Mouse (Mus musculus) neural tube, embryonic 13.5 days (tissue): ENCODE measurements around the gene H2al1f. TPM values are rescaled to one million over a fixed set of nuclear protein-coding genes. Genes with fewer than 3 reads are reported as not detected.
"Not testable (repeated sequence)": the region's sequence is repeated elsewhere in the genome, so short reads cannot be mapped to it uniquely, and the experiment has no call there.

ENCODE experiments used
- ATAC-seq: fragments of 200-750 bp; cut with Nextera tagmentation; 2 replicates; pipeline ENCODE4 v1.8.0; 2017; ENCODE audit warnings: low read depth, mild to moderate bottlenecking, moderate TSS enrichment, moderate library complexity
- H3K27ac ChIP-seq: fragments of 300-500 bp; sonication (generic); replicated peaks from 2 replicates; pipeline ENCODE4 v1.5.1; 2015; ENCODE audit warnings: moderate library complexity, mild to moderate bottlenecking, inconsistent platforms
- H3K27me3 ChIP-seq: fragments of 300-500 bp; sonication (generic); 2 replicates; pipeline ENCODE4 v1.6.1; 2015; ENCODE audit warnings: mild to moderate bottlenecking, inconsistent platforms
- H3K36me3 ChIP-seq: fragments of 300-500 bp; sonication (generic); 2 replicates; pipeline ENCODE4 v1.6.1; 2015; ENCODE audit warnings: mild to moderate bottlenecking, inconsistent platforms
- H3K4me1 ChIP-seq: fragments of 300-500 bp; sonication (generic); replicated peaks from 2 replicates; pipeline ENCODE4 v1.6.1; 2015; ENCODE audit warnings: inconsistent platforms
- H3K4me2 ChIP-seq: fragments of 300-500 bp; sonication (generic); 2 replicates; pipeline ENCODE4 v1.6.1; 2015; ENCODE audit warnings: inconsistent platforms, mild to moderate bottlenecking, moderate library complexity
- H3K4me3 ChIP-seq: fragments of 300-500 bp; sonication (generic); 2 replicates; pipeline ENCODE4 v1.5.1; 2015; ENCODE audit warnings: mild to moderate bottlenecking, inconsistent platforms
- H3K9ac ChIP-seq: fragments of 300-500 bp; sonication (generic); 2 replicates; pipeline ENCODE4 v1.6.1; 2015; ENCODE audit warnings: moderate library complexity, mild to moderate bottlenecking, inconsistent platforms
- H3K9me3 ChIP-seq: fragments of 300-500 bp; sonication (generic); 2 replicates; pipeline ENCODE4 v1.6.1; 2016; ENCODE audit warnings: inconsistent platforms
- WGBS: fragments of 180-500 bp; shearing (Covaris S2); methylation state at CpG from one replicate; pipeline ENCODE4 v1.1.7; 2015; 5-methylcytosine and 5-hydroxymethylcytosine counted together
- polyA plus RNA-seq: library from polyadenylated mRNA; unstranded; fragments of >200 nt; fragmentation: Nextera tagmentation; extraction: Ambion mirVana; gene quantifications from 2 replicates; pipeline ENCODE4 v1.2.1, GENCODE M21; 2015

The H2al1f gene
- polyA plus RNA-seq, result not detected in 2 replicates

DNA sequence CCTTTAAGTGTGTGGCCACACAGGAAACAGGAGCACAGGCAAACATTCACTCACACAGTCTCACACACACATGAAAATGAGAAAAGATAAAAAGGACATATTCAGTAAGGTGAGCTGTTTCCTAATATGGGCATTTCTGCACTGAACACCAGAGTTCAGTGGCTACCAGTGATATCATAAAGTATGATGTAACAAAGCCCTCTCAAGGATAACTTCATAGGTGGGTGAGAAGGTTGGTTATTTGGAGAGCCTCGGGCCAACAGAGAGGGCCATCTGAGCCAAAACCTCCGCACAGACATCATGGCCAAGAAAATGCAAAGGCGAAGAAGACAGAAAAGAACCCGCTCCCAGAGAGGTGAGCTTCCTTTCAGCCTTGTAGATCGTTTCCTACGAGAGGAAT is at the start of gene H2al1f:
Gene H2al1f (plus strand): TSS at position 301 of the 400 bp plus-strand sequence.
- no CpG with 5 or more reads among the region's 6 CpGs for WGBS
- H3K9me3 ChIP-seq, H3K4me1 ChIP-seq, H3K9ac ChIP-seq, H3K36me3 ChIP-seq, H3K27ac ChIP-seq, H3K4me2 ChIP-seq, H3K4me3 ChIP-seq, ATAC-seq, H3K27me3 ChIP-seq: not testable (repeated sequence)

GRCm38 (mm10) chrX:11267791-11268190 is 47.2 kb upstream of the H2al1f start:
- no peak overlapping the region for H3K4me2 ChIP-seq
- H3K27ac ChIP-seq, result no peak overlapping the region
- H3K9ac ChIP-seq, result no peak overlapping the region
- no peak for ATAC-seq
- H3K36me3 ChIP-seq, result no peaks in the 10 kb centered on the region
- no peak overlapping the region for H3K4me3 ChIP-seq
- peaks cover 9% of the 10 kb centered on the region; the same call in 1 of the 2 replicates for H3K4me1 ChIP-seq
- H3K9me3 ChIP-seq, result no peaks in the 10 kb centered on the region
- 0 out of 2 replicates have a peak, but pooled peaks cover 6% of the 10 kb centered on the region for H3K27me3 ChIP-seq
- WGBS, result 61% methylated on average over 7 of the region's 7 CpGs

GRCm38 (mm10) chrX:11269074-11269473 is 45.9 kb upstream of the H2al1f start:
- peaks cover 9% of the 10 kb centered on the region; the same call in 1 of the 2 replicates for H3K4me1 ChIP-seq
- H3K27me3 ChIP-seq, result 0 out of 2 replicates have a peak, but pooled peaks cover 6% of the 10 kb centered on the region
- no peak for ATAC-seq
- H3K4me3 ChIP-seq, result no peak overlapping the region
- H3K9me3 ChIP-seq, result no peaks in the 10 kb centered on the region
- no peak overlapping the region for H3K27ac ChIP-seq
- WGBS, result 81% methylated on average over 3 of the region's 3 CpGs
- no peaks in the 10 kb centered on the region for H3K36me3 ChIP-seq
- H3K4me2 ChIP-seq, result no peak overlapping the region
- no peak overlapping the region for H3K9ac ChIP-seq

DNA sequence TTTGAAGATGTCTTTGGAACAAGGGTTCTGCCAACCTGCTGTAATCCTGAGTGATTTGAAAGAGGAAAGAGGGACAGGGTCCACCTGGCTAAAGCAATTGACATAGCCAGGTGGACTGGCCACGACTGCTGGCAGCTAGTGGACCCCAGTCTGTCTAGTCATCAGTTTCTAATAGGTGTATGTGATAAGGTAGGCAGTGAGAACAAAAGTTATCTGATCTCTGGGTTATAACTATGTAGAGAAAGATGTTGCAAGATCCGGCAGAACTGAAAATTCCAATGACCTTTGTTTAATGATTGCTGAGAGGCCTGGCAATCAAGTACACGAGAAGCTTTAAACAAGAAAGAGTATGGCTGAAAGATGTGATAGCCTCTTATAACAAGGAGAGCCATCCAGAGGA is 41.8 kb upstream of the H2al1f start:
- Histone ChIP-seq H3K4me3 (no peak overlapping the region), H3K36me3 (no peaks in the 10 kb centered on the region), H3K4me2 (no peak overlapping the region), H3K4me1 (no peaks in the 10 kb centered on the region), H3K27me3 (0 out of 2 replicates have a peak, but pooled peaks cover 6% of the 10 kb centered on the region), H3K9ac (no peak overlapping the region), H3K9me3 (no peaks in the 10 kb centered on the region), H3K27ac (no peak overlapping the region)
- WGBS, result 83% methylated on average over 3 of the region's 3 CpGs
- no peak for ATAC-seq

- Histone ChIP-seq H3K4me1 (no peaks in the 10 kb centered on the region), H3K27me3 (0 out of 2 replicates have a peak, but pooled peaks cover 6% of the 10 kb centered on the region), H3K9ac (no peak overlapping the region), H3K9me3 (no peaks in the 10 kb centered on the region), H3K27ac (no peak overlapping the region), H3K4me2 (no peak overlapping the region), H3K4me3 (no peak overlapping the region), H3K36me3 (no peaks in the 10 kb centered on the region)
- ATAC-seq, result no peak
- 66% methylated on average over 6 of the region's 6 CpGs for WGBS
Measured at GRCm38 (mm10) chrX:11277083-11277482, 37.9 kb upstream of the H2al1f start.

- H3K27me3 ChIP-seq, result 0 out of 2 replicates have a peak, but pooled peaks cover 6% of the 10 kb centered on the region
- H3K4me2 ChIP-seq, result no peak overlapping the region
- H3K4me1 ChIP-seq, result no peaks in the 10 kb centered on the region
- 74% methylated on average over 2 of the region's 2 CpGs for WGBS
- H3K4me3 ChIP-seq, result no peak overlapping the region
- ATAC-seq, result no peak
- no peak overlapping the region for H3K27ac ChIP-seq
- no peak overlapping the region for H3K9ac ChIP-seq
- H3K36me3 ChIP-seq, result no peaks in the 10 kb centered on the region
- H3K9me3 ChIP-seq, result no peaks in the 10 kb centered on the region
Measured at GRCm38 (mm10) chrX:11280741-11281140, 34.2 kb upstream of the H2al1f start.

GRCm38 (mm10) chrX:11288306-11288882 is 26.6 kb upstream of the H2al1f start:
- no peaks in the 10 kb centered on the region for H3K4me1 ChIP-seq
- no peak overlapping the region for H3K4me3 ChIP-seq
- no peak overlapping the region for H3K27ac ChIP-seq
- 80% methylated on average over 14 of the region's 14 CpGs for WGBS
- H3K27me3 ChIP-seq, result no peaks in the 10 kb centered on the region
- H3K4me2 ChIP-seq, result no peak overlapping the region
- no peaks in the 10 kb centered on the region for H3K9me3 ChIP-seq
- no peak overlapping the region for H3K9ac ChIP-seq
- H3K36me3 ChIP-seq, result no peaks in the 10 kb centered on the region
- no peak for ATAC-seq

- Histone ChIP-seq H3K4me1 (no peaks in the 10 kb centered on the region), H3K9ac (no peak overlapping the region), H3K4me2 (no peak overlapping the region), H3K27me3 (no peaks in the 10 kb centered on the region), H3K9me3 (no peaks in the 10 kb centered on the region), H3K36me3 (no peaks in the 10 kb centered on the region), H3K27ac (no peak overlapping the region), H3K4me3 (no peak overlapping the region)
- 61% methylated on average over 4 of the region's 4 CpGs for WGBS
- ATAC-seq, result no peak
Measured at GRCm38 (mm10) chrX:11289244-11289643, 25.7 kb upstream of the H2al1f start.

DNA sequence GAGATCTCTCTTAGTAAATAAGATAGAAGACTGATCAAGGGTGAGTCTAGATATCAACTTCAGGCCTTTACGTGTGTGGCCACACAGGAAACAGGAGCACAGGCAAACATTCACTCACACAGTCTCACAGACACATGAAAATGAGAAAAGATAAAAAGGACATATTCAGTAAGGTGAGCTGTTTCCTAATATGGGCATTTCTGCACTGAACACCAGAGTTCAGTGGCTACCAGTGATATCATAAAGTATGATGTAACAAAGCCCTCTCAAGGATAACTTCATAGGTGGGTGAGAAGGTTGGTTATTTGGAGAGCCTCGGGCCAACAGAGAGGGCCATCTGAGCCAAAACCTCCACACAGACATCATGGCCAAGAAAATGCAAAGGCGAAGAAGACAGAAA is 16.0 kb upstream of the H2al1f start, which contains the start of gene H2al1a:
Gene H2al1a (plus strand): TSS at position 301 of the 400 bp plus-strand sequence.
- not testable (repeated sequence) for ATAC-seq, H3K36me3 ChIP-seq, H3K9ac ChIP-seq, H3K9me3 ChIP-seq, H3K27me3 ChIP-seq, H3K27ac ChIP-seq, H3K4me2 ChIP-seq, H3K4me1 ChIP-seq, H3K4me3 ChIP-seq
- WGBS, result no CpG with 5 or more reads among the region's 3 CpGs

- H3K4me2 ChIP-seq, H3K36me3 ChIP-seq, H3K9ac ChIP-seq, H3K27ac ChIP-seq, ATAC-seq, H3K4me1 ChIP-seq, H3K9me3 ChIP-seq, H3K4me3 ChIP-seq, H3K27me3 ChIP-seq: not testable (repeated sequence)
- 96% methylated on average over 1 of the region's 3 CpGs for WGBS
Measured at GRCm38 (mm10) chrX:11302132-11302531, 12.8 kb upstream of the H2al1f start, which contains the start of gene H2al1b. TSS of gene H2al1b (plus strand) at chrX:11302432.

DNA sequence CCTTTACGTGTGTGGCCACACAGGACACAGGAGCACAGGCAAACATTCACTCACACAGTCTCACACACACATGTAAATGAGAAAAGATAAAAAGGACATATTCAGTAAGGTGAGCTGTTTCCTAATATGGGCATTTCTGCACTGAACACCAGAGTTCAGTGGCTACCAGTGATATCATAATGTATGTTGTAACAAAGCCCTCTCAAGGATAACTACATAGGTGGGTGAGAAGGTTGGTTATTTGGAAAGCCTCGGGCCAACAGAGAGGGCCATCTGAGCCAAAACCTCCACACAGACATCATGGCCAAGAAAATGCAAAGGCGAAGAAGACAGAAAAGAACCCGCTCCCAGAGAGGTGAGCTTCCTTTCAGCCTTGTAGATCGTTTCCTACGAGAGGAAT is 9.6 kb upstream of the H2al1f start, which contains the start of gene H2al1c:
Gene H2al1c (plus strand): TSS at position 301 of the 400 bp plus-strand sequence.
- not testable (repeated sequence) for H3K4me1 ChIP-seq, H3K4me3 ChIP-seq, H3K36me3 ChIP-seq, H3K9ac ChIP-seq, H3K9me3 ChIP-seq, H3K27ac ChIP-seq, H3K27me3 ChIP-seq, ATAC-seq, H3K4me2 ChIP-seq
- 100% methylated on average over 1 of the region's 6 CpGs for WGBS

DNA sequence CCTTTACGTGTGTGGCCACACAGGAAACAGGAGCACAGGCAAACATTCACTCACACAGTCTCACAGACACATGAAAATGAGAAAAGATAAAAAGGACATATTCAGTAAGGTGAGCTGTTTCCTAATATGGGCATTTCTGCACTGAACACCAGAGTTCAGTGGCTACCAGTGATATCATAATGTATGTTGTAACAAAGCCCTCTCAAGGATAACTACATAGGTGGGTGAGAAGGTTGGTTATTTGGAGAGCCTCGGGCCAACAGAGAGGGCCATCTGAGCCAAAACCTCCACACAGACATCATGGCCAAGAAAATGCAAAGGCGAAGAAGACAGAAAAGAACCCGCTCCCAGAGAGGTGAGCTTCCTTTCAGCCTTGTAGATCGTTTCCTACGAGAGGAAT is 6.4 kb upstream of the H2al1f start, which contains the start of gene H2al1d:
Gene H2al1d (plus strand): TSS at position 301 of the 400 bp plus-strand sequence.
- not testable (repeated sequence) for H3K27ac ChIP-seq, ATAC-seq, H3K27me3 ChIP-seq, H3K9ac ChIP-seq, H3K4me2 ChIP-seq, H3K9me3 ChIP-seq, H3K36me3 ChIP-seq, H3K4me3 ChIP-seq, H3K4me1 ChIP-seq
- no CpG with 5 or more reads among the region's 6 CpGs for WGBS

- not testable (repeated sequence) for H3K4me1 ChIP-seq, H3K27me3 ChIP-seq, H3K4me2 ChIP-seq, H3K9me3 ChIP-seq, H3K4me3 ChIP-seq, H3K27ac ChIP-seq, H3K36me3 ChIP-seq, ATAC-seq, H3K9ac ChIP-seq
- WGBS, result no CpG with 5 or more reads among the region's 3 CpGs
Measured at GRCm38 (mm10) chrX:11311634-11312033, 3.3 kb upstream of the H2al1f start, which contains the start of gene H2al1e. TSS of gene H2al1e (plus strand) at chrX:11311934.
